Mouse (Mus musculus) intestine, postnatal 0 days (tissue): Measurements from ENCODE around the gene Adamts16. TPM values are rescaled to one million over a fixed set of nuclear protein-coding genes. Genes with fewer than 3 reads are reported as not detected.

Experiments
- ATAC-seq: fragments of 200-750 bp; cut with Nextera tagmentation; 2 replicates; pipeline ENCODE4 v1.8.0; 2017; ENCODE audit warnings: mild to moderate bottlenecking, moderate TSS enrichment, moderate library complexity
- H3K27ac ChIP-seq: fragments of 300-500 bp; sonication (generic); 2 replicates; pipeline ENCODE4 v1.5.1; 2014; ENCODE audit warnings: mild to moderate bottlenecking, low read depth, low read length, moderate library complexity
- H3K27me3 ChIP-seq: fragments of 300-500 bp; sonication (generic); replicated peaks from 2 replicates; pipeline ENCODE4 v1.6.1; 2014; ENCODE audit warnings: low read length, mixed read lengths; ENCODE audit not compliant: control insufficient read depth, insufficient read depth
- H3K36me3 ChIP-seq: fragments of 300-500 bp; sonication (generic); 2 replicates; pipeline ENCODE4 v1.6.1; 2014; ENCODE audit warnings: mild to moderate bottlenecking, moderate library complexity; ENCODE audit not compliant: control insufficient read depth, insufficient read depth
- H3K4me1 ChIP-seq: fragments of 300-500 bp; sonication (generic); replicated peaks from 2 replicates; pipeline ENCODE4 v1.6.1; 2014; ENCODE audit warnings: antibody characterized with exemption, low read length, mixed read lengths; ENCODE audit not compliant: control insufficient read depth, insufficient read depth
- H3K4me2 ChIP-seq: fragments of 300-500 bp; sonication (generic); replicated peaks from 2 replicates; pipeline ENCODE4 v1.6.1; 2014; ENCODE audit warnings: low read depth, mild to moderate bottlenecking, moderate library complexity
- H3K4me3 ChIP-seq: fragments of 300-500 bp; sonication (generic); 2 replicates; pipeline ENCODE4 v1.5.1; 2014; ENCODE audit warnings: low read depth, low read length
- H3K9ac ChIP-seq: fragments of 300-500 bp; sonication (generic); 2 replicates; pipeline ENCODE4 v1.6.1; 2014; ENCODE audit warnings: mild to moderate bottlenecking, low read depth, low read length
- H3K9me3 ChIP-seq: fragments of 300-500 bp; sonication (generic); 2 replicates; pipeline ENCODE4 v1.6.1; 2016; ENCODE audit warnings: mixed run types; ENCODE audit not compliant: control insufficient read depth
- CTCF ChIP-seq: sonication (generic); IDR thresholded peaks from 2 replicates; pipeline ENCODE4 v1.5.1; 2016; ENCODE audit warnings: low read depth, mild to moderate bottlenecking, control low read depth, antibody characterized with exemption, moderate library complexity
- WGBS: fragments of 180-500 bp; shearing (Covaris S2); extraction: QIAGEN DNeasy Blood & Tissue Kit; methylation state at CpG from one replicate; pipeline ENCODE4 v1.1.7; 2014; 5-methylcytosine and 5-hydroxymethylcytosine counted together
- polyA plus RNA-seq: library from polyadenylated mRNA; unstranded; fragments of >200 nt; fragmentation: Nextera tagmentation; extraction: Ambion mirVana; gene quantifications from 2 replicates; pipeline ENCODE4 v1.2.1, GENCODE M21; 2015

Adamts16 gene
- polyA plus RNA-seq, 1 experiment from 2014 or later, result 0.20 TPM

- ATAC-seq, result no peak
- no peak overlapping the region for H3K9ac ChIP-seq
- WGBS, result 85% methylated on average over 2 of the region's 2 CpGs
Measured at GRCm38 (mm10) chr13:70762586-70762985, 79.0 kb downstream of the Adamts16 start.

DNA sequence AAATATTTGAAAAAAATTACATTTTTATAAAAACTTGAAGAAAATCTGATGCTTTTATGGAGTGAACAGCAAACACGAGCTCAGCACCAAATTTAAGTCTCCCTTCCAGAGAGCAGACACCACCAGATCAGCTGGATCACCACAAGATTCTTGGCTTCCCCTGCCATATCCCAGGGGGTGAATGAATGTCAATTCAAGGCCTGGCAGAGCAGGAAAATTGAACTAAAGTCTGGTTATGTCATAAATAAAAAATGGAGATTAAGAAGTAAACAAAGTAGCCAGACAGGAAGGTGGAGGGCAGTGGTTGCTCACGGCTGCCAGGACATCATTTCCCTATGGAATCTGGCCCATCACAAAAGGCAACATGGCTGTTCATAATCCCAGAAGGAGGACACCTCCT, 80.3 kb downstream of the Adamts16 start:
- no peaks in the 10 kb centered on the region for H3K4me1 ChIP-seq
- no peak overlapping the region for H3K9ac ChIP-seq
- H3K27me3 ChIP-seq, result no peaks in the 10 kb centered on the region
- ATAC-seq, result no peak
- no peaks in the 10 kb centered on the region for H3K36me3 ChIP-seq
- TF ChIP-seq CTCF, result no peak
- H3K4me3 ChIP-seq, result no peak overlapping the region
- H3K27ac ChIP-seq, result no peak overlapping the region
- no peak overlapping the region for H3K4me2 ChIP-seq
- H3K9me3 ChIP-seq, result no peaks in the 10 kb centered on the region
- 55% methylated on average over 2 of the region's 2 CpGs for WGBS

More at GRCm38 (mm10) chr13:70762586-70762985, 79.0 kb downstream of the Adamts16 start:
- Histone ChIP-seq H3K4me3 (no peak overlapping the region), H3K4me2 (no peak overlapping the region), H3K27ac (no peak overlapping the region), H3K9me3 (no peaks in the 10 kb centered on the region), H3K36me3 (no peaks in the 10 kb centered on the region), H3K27me3 (no peaks in the 10 kb centered on the region), H3K4me1 (no peaks in the 10 kb centered on the region)
- no peak for TF ChIP-seq CTCF

DNA sequence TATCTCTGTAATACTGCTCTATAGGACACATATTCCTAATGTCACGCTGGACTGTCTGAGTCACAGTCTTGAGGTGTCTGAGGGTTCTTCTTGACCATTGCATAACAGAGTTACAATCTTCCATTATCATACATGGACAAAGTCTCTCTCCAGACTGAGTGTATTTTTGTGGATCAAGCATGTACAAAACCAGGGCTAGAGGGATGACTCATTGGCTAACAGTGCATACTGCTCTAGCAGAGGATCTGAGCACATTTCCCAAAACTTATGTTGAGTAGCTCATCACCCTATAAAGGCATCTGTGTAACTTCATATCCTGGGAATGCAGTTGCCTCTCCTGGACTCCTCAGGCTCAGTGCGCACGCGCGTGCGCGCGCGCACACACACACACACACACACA, 81.4 kb downstream of the Adamts16 start:
- no peak overlapping the region for H3K27ac ChIP-seq
- 98% methylated on average over 9 of the region's 9 CpGs for WGBS
- no peaks in the 10 kb centered on the region for H3K27me3 ChIP-seq
- no peak overlapping the region for H3K4me3 ChIP-seq
- no peaks in the 10 kb centered on the region for H3K4me1 ChIP-seq
- H3K9ac ChIP-seq, result no peak overlapping the region
- no peaks in the 10 kb centered on the region for H3K36me3 ChIP-seq
- no peaks in the 10 kb centered on the region for H3K9me3 ChIP-seq
- no peak for ATAC-seq
- no peak overlapping the region for H3K4me2 ChIP-seq
- no peak for TF ChIP-seq CTCF

DNA sequence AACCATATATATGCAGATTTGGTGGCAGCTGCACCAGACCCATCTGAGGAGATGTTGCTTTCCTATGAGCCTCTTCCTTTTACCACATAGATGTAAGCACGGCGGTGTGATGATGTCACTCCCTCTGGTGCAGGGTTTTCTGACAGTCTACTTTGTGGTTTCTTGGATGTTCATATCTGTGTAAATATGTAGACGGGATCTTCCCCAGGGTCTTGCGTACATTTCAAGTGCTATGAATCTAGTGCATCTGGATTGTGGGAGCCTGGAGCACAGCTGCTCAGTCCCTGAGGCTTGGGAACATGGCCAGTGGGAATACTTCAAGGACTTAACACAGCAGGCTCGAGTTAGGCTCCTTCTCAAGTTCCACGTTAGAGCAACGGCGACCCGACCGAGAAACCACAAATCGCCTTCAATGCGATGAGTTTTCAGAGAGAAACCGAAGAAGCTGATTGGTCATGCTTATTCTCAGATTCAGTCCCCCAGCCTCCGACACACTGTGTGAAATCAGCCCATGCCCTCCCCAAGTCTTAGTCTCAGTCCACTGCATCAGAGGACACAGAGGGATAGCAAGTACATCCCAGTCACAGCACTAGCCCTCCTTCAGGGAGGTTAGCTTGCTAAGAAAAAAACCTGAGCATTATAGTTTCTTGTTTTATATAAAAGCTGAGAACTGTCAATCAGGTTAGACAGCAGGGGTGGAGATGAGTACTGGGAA, 95.2 kb downstream of the Adamts16 start:
- no peak overlapping the region for H3K4me3 ChIP-seq
- no peak overlapping the region for H3K27ac ChIP-seq
- no peak overlapping the region for H3K4me2 ChIP-seq
- H3K36me3 ChIP-seq, result no peaks in the 10 kb centered on the region
- no peaks in the 10 kb centered on the region for H3K9me3 ChIP-seq
- no peaks in the 10 kb centered on the region for H3K27me3 ChIP-seq
- 65% methylated on average over 14 of the region's 14 CpGs for WGBS
- no peak for TF ChIP-seq CTCF
- no peak overlapping the region for H3K9ac ChIP-seq
- H3K4me1 ChIP-seq, result no peaks in the 10 kb centered on the region
- no peak for ATAC-seq

GRCm38 (mm10) chr13:70744416-70745038, 97.1 kb downstream of the Adamts16 start:
- Histone ChIP-seq H3K27ac (no peak overlapping the region), H3K9ac (no peak overlapping the region), H3K36me3 (no peaks in the 10 kb centered on the region), H3K27me3 (no peaks in the 10 kb centered on the region), H3K4me3 (no peak overlapping the region), H3K4me2 (no peak overlapping the region), H3K4me1 (no peaks in the 10 kb centered on the region), H3K9me3 (no peaks in the 10 kb centered on the region)
- TF ChIP-seq CTCF, result no peak
- ATAC-seq, result no peak
- 71% methylated on average over 5 of the region's 5 CpGs for WGBS

- no peak for ATAC-seq
- Histone ChIP-seq H3K9ac (no peak overlapping the region), H3K4me3 (no peak overlapping the region), H3K4me1 (no peaks in the 10 kb centered on the region), H3K27me3 (no peaks in the 10 kb centered on the region), H3K4me2 (no peak overlapping the region), H3K36me3 (no peaks in the 10 kb centered on the region), H3K27ac (no peak overlapping the region), H3K9me3 (no peaks in the 10 kb centered on the region)
- WGBS, result 90% methylated on average over 4 of the region's 4 CpGs
- no peak for TF ChIP-seq CTCF
Measured at GRCm38 (mm10) chr13:70742693-70743092, 98.9 kb downstream of the Adamts16 start.
